Mouse (Mus musculus) liver, adult 2 months (tissue): ENCODE measurements around the gene Ddc.

Source experiments
- CTCF ChIP-seq: fragments of 200-500 bp; IDR thresholded peaks from 2 replicates; pipeline ENCODE4 v1.5.1; 2011; ENCODE audit warnings: low read depth, low read length, control low read depth
- POLR2A ChIP-seq: fragments of 200-500 bp; IDR thresholded peaks from 2 replicates; pipeline ENCODE4 v1.6.1; 2011; ENCODE audit warnings: low read length, control low read depth; ENCODE audit not compliant: insufficient read depth; ENCODE audit errors: extremely low read depth

- TF ChIP-seq CTCF (no peak), POLR2A (no peak)
Measured at GRCm38 (mm10) chr11:11777246-11777645, 120.7 kb downstream of the Ddc start.
